Mouse (Mus musculus) liver, embryonic 13.5 days (tissue): ENCODE data around the gene Cpn2. TPM values are rescaled to one million over a fixed set of nuclear protein-coding genes. Genes with fewer than 3 reads are reported as not detected.
A peak's percentile ranks its signal among the peaks of the same experiment; 100 is the strongest.

Experiments
- ATAC-seq: fragments of 200-750 bp; cut with Nextera tagmentation; 2 replicates; pipeline ENCODE4 v1.8.0; 2017; ENCODE audit warnings: low read depth, mild to moderate bottlenecking, moderate number of reproducible peaks, moderate library complexity
- DNase-seq: peaks from one replicate; pipeline ENCODE4 v3.0.0; 2022
- H3K27ac ChIP-seq: fragments of 300-500 bp; sonication (generic); 2 replicates; pipeline ENCODE4 v1.5.1; 2015; ENCODE audit warnings: moderate library complexity, mild to moderate bottlenecking, inconsistent platforms
- H3K27me3 ChIP-seq: fragments of 300-500 bp; sonication (generic); 2 replicates; pipeline ENCODE4 v1.6.1; 2015; ENCODE audit warnings: mild to moderate bottlenecking, inconsistent platforms
- H3K36me3 ChIP-seq: fragments of 300-500 bp; sonication (generic); 2 replicates; pipeline ENCODE4 v1.6.1; 2015; ENCODE audit warnings: mild to moderate bottlenecking, inconsistent platforms
- H3K4me1 ChIP-seq: fragments of 300-500 bp; sonication (generic); replicated peaks from 2 replicates; pipeline ENCODE4 v1.6.1; 2015; ENCODE audit warnings: inconsistent platforms
- H3K4me2 ChIP-seq: fragments of 300-500 bp; sonication (generic); 2 replicates; pipeline ENCODE4 v1.6.1; 2015; ENCODE audit warnings: inconsistent platforms, mild to moderate bottlenecking, moderate library complexity
- H3K4me3 ChIP-seq: fragments of 300-500 bp; sonication (generic); replicated peaks from 2 replicates; pipeline ENCODE4 v1.5.1; 2015; ENCODE audit warnings: mild to moderate bottlenecking, inconsistent platforms
- H3K9ac ChIP-seq: fragments of 300-500 bp; sonication (generic); 2 replicates; pipeline ENCODE4 v1.6.1; 2015; ENCODE audit warnings: mild to moderate bottlenecking, inconsistent platforms
- H3K9me3 ChIP-seq: fragments of 300-500 bp; sonication (generic); replicated peaks from 2 replicates; pipeline ENCODE4 v1.6.1; 2016; ENCODE audit warnings: inconsistent platforms
- WGBS: fragments of 180-500 bp; shearing (Covaris S2); methylation state at CpG from one replicate; pipeline ENCODE4 v1.1.7; 2015; ENCODE audit not compliant: insufficient replicate concordance; 5-methylcytosine and 5-hydroxymethylcytosine counted together
- polyA plus RNA-seq: library from polyadenylated mRNA; unstranded; fragments of >200 nt; fragmentation: Nextera tagmentation; extraction: Ambion mirVana; gene quantifications from 2 replicates; pipeline ENCODE4 v1.2.1, GENCODE M21; 2015

Gene Cpn2
- polyA plus RNA-seq, 1 experiment from 2014 or later: 1.7 TPM

DNA sequence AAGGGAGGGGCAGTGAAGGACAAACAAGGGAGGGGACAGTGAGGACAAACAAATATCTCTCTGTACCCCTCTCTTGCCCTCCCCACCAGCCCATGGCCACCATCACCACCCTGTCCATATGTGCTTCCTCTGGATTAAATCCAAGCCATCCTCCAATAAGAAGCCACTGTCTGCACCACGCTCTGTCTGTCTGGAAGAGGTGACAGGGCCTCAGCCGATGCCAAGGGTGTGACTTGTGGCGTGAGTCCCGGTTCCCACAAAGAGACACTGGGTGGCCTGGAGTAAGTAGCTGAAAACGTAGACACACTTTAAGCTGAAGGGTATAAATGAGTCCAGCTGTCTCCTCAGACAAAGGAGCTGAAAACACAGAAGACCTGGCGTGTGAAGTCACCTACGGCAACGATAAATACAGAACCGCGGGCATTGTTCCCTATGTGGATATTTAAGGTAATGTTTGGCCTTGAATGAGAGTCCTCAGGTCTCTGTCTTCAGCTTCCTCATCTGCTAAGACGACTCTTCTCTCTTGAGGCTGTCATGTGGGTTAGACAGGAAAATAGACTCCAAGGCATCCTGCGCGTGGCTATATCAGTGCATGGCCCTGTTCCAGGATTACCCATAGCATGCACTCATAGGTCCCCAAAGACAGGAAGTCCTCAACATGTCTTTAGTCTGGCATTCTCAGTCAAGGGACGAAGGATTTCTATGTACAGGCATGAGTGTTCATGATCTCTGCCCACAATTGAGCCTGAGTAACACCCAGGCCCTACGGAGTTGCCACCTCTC lies 8.4 kb upstream of the Cpn2 start:
- H3K4me3 ChIP-seq: no peak overlapping the region
- no peaks in the 10 kb centered on the region for H3K9me3 ChIP-seq
- no peak overlapping the region for H3K27ac ChIP-seq
- H3K4me2 ChIP-seq: no peak overlapping the region
- H3K9ac ChIP-seq: no peak overlapping the region
- H3K27me3 ChIP-seq: no peaks in the 10 kb centered on the region; the same call in 1 of the 2 replicates
- WGBS: 62% methylated on average over 15 of the region's 15 CpGs
- H3K4me1 ChIP-seq: no peaks in the 10 kb centered on the region
- DNase-seq (no peak), ATAC-seq (no peak)
- no peaks in the 10 kb centered on the region for H3K36me3 ChIP-seq

DNA sequence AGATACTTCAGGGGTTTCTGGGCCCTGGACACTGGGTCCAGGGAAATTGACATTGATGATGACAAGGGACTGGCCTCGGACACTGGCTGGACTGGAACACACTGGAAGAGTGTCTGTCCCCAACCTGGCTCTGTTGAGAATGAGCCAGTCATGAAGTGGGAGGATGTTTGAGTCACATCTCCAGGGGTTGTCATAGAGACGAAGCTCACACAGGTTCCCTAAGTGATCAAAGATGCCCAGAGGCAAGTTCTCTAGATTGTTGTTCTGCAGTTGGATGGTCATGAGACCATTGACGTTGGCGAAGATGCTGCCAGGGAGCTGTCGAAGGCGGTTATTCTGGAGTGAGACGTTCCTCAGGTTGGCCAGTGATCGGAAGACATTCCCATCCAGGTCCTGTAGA lies 5.8 kb upstream of the Cpn2 start:
- 75% methylated on average over 8 of the region's 8 CpGs for WGBS

DNA sequence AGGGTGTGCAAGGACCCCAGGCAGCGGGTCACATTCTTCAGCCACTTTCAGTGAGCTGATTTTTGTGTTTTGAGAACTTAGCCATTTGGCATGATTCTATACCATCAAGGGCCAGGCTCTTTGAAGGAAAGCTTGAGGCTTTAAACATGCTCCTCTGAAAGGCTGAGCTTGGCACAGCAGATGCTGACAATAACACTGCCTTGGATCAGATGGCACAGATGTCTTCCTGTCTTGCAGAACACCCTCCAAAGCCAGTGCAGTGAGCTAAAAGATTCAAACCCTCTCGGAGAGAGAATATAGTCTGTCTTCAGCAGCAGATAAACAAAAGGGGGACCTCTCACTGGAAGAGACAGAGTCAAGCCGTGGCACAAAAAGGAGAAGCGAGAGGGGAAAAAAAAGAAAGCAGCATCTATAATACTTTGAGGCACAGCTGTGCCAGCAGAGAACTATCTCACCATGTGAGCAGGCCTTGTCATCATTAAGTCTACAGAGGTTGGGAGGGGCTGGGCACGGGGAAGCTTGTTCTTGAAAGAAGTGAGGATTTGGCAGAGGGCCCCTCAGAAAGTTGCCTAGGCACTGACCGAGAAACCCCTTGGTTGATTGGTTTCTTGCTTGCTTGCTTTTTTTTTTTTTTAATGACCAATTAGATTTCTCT lies 4.8 kb upstream of the Cpn2 start:
- H3K4me1 ChIP-seq: no peaks in the 10 kb centered on the region
- H3K4me2 ChIP-seq: no peak overlapping the region
- H3K9me3 ChIP-seq: no peaks in the 10 kb centered on the region
- ATAC-seq (no peak), DNase-seq (no peak)
- 51% methylated on average over 6 of the region's 6 CpGs for WGBS
- no peaks in the 10 kb centered on the region for H3K36me3 ChIP-seq
- no peak overlapping the region for H3K9ac ChIP-seq
- H3K4me3 ChIP-seq: no peak overlapping the region
- no peak overlapping the region for H3K27ac ChIP-seq
- H3K27me3 ChIP-seq: no peaks in the 10 kb centered on the region; the same call in 1 of the 2 replicates

More for the DNA sequence above, 5.8 kb upstream of the Cpn2 start:
- DNase-seq (no peak), ATAC-seq (no peak)
- Histone ChIP-seq H3K4me2 (no peak overlapping the region), H3K27ac (no peak overlapping the region), H3K9ac (no peak overlapping the region), H3K27me3 (no peaks in the 10 kb centered on the region; the same call in 1 of the 2 replicates), H3K36me3 (no peaks in the 10 kb centered on the region), H3K4me1 (no peaks in the 10 kb centered on the region), H3K9me3 (no peaks in the 10 kb centered on the region), H3K4me3 (no peak overlapping the region)

DNA sequence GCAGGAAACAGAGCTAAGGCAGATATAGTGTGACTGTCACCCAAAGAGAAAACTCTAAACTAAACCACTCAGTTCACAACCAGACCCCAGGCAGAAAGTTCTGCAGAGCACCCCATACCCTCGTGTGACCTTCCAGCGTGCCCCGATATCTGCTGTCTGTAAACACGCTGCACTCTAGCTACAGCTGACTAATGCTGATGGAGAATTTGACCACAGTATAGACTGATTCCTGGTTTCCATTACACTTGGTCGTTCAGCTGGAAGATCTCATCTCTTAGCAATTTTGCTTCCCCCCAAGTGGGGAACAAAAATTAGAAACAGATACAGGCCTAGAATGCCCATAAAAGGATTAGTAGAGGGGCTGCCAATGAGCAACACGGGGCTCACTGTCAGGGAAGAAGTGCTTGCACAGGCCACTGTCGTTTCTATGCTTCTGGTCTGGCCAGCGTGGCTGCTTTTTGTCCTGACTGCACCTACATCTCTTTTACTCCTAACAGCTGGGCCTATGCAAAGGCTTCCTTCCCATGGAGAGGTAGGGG lies 4.0 kb upstream of the Cpn2 start:
- Histone ChIP-seq H3K4me3 (no peak overlapping the region), H3K36me3 (no peaks in the 10 kb centered on the region), H3K4me1 (no peaks in the 10 kb centered on the region), H3K27ac (no peak overlapping the region), H3K4me2 (no peak overlapping the region), H3K9me3 (no peaks in the 10 kb centered on the region), H3K27me3 (no peaks in the 10 kb centered on the region; the same call in 1 of the 2 replicates), H3K9ac (no peak overlapping the region)
- ATAC-seq (no peak), DNase-seq (no peak)
- 57% methylated on average over 8 of the region's 8 CpGs for WGBS

DNA sequence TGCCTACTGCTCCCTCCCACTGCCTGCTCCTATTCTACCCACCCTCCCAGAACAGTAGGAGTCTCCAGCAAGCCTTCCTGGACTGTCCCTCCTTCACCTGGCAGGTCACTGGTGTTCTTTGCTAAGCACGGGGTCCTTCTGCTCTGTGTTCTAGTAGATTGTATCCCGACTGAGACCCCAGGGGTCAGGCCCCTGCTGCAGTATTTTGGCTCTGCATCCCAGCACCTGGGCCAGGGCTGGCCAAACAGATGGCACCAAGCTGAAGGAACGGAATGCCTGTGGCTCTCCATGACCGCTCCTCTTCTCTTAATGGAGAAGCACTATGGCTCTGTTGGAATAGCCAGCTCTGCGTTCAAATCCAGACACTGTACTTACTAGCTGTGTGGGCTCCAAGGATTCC lies 738 bp downstream of the Cpn2 start:
- Histone ChIP-seq H3K27me3 (no peaks in the 10 kb centered on the region), H3K4me3 (peak overlapping the region; percentile 42), H3K4me1 (0 out of 2 replicates have a peak, but pooled peaks cover 8% of the 10 kb centered on the region), H3K27ac (no peak overlapping the region), H3K36me3 (no peaks in the 10 kb centered on the region), H3K9me3 (no peaks in the 10 kb centered on the region), H3K9ac (no peak overlapping the region), H3K4me2 (peak overlapping the region; percentile 42)
- WGBS: 73% methylated on average over 5 of the region's 5 CpGs
- DNase-seq: no peak
- ATAC-seq: no peak

DNA sequence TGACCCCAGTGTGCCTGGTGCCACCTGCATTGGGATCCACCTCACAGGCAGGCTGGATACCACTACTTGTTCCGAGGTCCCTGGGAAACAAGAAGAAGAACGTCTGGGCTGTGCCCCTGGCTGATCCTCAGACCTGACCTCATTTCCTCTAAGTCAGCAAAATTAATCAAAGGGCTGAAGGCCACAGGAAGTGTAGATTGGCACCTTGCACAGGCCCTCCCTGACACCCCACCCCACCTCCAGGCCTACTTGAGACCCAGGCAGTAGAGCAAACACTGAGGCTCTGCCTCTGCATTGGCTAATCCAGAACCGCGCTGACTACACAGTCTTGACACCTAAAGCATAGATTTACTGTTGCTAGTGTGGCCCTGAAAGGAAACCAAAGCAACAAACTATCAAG lies 1.7 kb downstream of the Cpn2 start:
- Histone ChIP-seq H3K4me3 (no peak overlapping the region), H3K9me3 (no peaks in the 10 kb centered on the region), H3K36me3 (no peaks in the 10 kb centered on the region), H3K4me1 (0 out of 2 replicates have a peak, but pooled peaks cover 8% of the 10 kb centered on the region), H3K4me2 (peak overlapping the region; percentile 23; the same call in 1 of the 2 replicates), H3K27me3 (no peaks in the 10 kb centered on the region), H3K9ac (no peak overlapping the region), H3K27ac (no peak overlapping the region)
- 35% methylated on average over 4 of the region's 4 CpGs for WGBS
- no peak for ATAC-seq
- DNase-seq: no peak

DNA sequence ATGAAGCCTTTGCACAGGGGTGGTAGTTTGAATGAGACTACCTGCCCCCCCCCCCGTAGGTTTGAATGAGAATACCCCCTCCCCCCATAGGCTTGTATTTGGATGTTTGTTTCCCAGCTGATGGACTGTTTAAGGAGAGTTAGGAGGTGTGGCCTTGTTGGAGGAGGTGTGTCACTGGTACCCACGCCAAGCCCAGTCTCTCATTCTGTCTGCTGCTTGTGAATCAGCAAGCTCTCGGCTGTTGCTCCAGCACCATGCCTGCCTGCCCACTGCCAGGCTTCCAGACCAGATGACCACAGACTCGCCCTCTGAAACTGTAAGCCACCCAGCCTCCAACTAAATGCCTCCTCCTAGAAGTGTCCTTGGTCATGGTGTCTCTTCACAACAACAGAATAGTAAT lies 4.1 kb downstream of the Cpn2 start:
- no peak overlapping the region for H3K4me3 ChIP-seq
- peaks cover 12% of the 10 kb centered on the region for H3K4me1 ChIP-seq
- ATAC-seq: no peak
- no peak overlapping the region for H3K9ac ChIP-seq
- no peaks in the 10 kb centered on the region for H3K27me3 ChIP-seq
- H3K9me3 ChIP-seq: no peaks in the 10 kb centered on the region
- 44% methylated on average over 4 of the region's 4 CpGs for WGBS
- no peak overlapping the region for H3K27ac ChIP-seq
- no peak for DNase-seq
- 0 out of 2 replicates have a peak, but pooled peaks cover 3% of the 10 kb centered on the region for H3K36me3 ChIP-seq
- no peak overlapping the region for H3K4me2 ChIP-seq

DNA sequence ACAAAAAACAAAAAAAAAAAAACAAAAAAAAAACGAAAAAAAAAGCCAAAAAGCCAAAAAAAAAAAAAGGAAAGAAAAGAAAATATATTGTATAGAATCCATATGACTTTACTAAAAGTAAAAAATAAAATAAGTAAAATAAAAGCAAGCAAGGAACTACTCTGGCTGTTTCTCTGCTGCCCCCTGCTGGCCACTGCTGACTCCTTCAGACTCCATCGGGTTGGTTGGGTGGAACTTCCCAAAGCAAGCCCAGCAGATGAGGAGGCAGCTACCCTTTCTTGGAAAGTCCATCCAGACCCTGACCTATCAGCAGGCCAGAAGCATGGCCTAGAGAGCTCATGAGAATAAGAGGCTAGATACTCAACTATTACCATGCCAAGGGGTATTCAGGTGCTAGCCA lies 4.6 kb downstream of the Cpn2 start:
- H3K9ac ChIP-seq: no peak overlapping the region
- peaks cover 17% of the 10 kb centered on the region for H3K4me1 ChIP-seq
- H3K27me3 ChIP-seq: no peaks in the 10 kb centered on the region
- ATAC-seq (no peak), DNase-seq (peak; percentile 31)
- H3K4me3 ChIP-seq: no peak overlapping the region
- no peak overlapping the region for H3K27ac ChIP-seq
- 0 out of 2 replicates have a peak, but pooled peaks cover 3% of the 10 kb centered on the region for H3K36me3 ChIP-seq
- 6% methylated on average over 2 of the region's 2 CpGs for WGBS
- H3K4me2 ChIP-seq: no peak overlapping the region
- no peaks in the 10 kb centered on the region for H3K9me3 ChIP-seq

DNA sequence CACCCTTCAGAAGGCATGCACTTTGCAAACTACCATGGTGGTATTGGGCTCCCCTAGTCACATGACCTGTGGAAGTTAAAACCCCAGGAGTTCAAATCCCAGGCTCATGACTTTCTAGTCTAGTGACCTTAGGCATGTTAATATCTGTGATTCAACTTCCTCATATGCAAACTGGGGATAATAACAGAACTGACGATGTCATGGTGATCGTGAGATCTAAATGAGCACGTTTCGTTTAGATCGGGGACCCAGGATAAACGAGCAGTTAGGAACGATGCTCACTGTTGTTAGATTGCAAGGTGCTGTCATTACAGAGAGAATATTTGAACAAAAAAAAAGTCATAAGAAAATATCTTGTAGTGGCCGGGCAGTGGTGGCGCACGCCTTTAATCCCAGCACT lies 5.1 kb downstream of the Cpn2 start:
- ATAC-seq (no peak), DNase-seq (no peak)
- H3K36me3 ChIP-seq: 0 out of 2 replicates have a peak, but pooled peaks cover 3% of the 10 kb centered on the region
- peaks cover 21% of the 10 kb centered on the region for H3K4me1 ChIP-seq
- H3K4me3 ChIP-seq: no peak overlapping the region
- H3K9ac ChIP-seq: no peak overlapping the region
- H3K4me2 ChIP-seq: no peak overlapping the region
- no peaks in the 10 kb centered on the region for H3K27me3 ChIP-seq
- WGBS: 68% methylated on average over 10 of the region's 10 CpGs
- no peak overlapping the region for H3K27ac ChIP-seq
- H3K9me3 ChIP-seq: no peaks in the 10 kb centered on the region

DNA sequence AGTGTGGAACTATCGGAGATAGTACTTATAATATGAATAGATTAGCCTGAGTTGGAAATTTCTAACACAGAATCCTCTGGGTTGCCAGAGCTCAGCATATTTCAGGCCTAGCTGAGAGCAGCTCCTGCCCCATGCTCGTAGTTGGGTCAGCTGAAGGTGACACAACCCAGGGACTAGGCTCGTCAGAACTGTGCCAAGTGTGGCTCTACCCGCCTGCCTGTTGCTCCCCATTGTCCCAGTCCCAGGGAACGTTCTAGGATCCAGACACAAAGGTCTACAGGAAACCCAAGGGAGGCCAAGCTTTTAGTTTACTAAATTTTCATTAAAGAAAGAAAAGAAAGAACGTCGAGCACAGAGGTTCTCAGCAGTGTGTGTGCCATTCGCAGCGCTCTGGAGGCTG lies 6.0 kb downstream of the Cpn2 start:
- no peak overlapping the region for H3K4me3 ChIP-seq
- WGBS: 73% methylated on average over 9 of the region's 9 CpGs
- ATAC-seq: no peak
- H3K9me3 ChIP-seq: no peaks in the 10 kb centered on the region
- H3K27me3 ChIP-seq: no peaks in the 10 kb centered on the region
- H3K36me3 ChIP-seq: 0 out of 2 replicates have a peak, but pooled peaks cover 3% of the 10 kb centered on the region
- peaks cover 21% of the 10 kb centered on the region for H3K4me1 ChIP-seq
- no peak overlapping the region for H3K27ac ChIP-seq
- no peak overlapping the region for H3K4me2 ChIP-seq
- no peak for DNase-seq
- no peak overlapping the region for H3K9ac ChIP-seq

DNA sequence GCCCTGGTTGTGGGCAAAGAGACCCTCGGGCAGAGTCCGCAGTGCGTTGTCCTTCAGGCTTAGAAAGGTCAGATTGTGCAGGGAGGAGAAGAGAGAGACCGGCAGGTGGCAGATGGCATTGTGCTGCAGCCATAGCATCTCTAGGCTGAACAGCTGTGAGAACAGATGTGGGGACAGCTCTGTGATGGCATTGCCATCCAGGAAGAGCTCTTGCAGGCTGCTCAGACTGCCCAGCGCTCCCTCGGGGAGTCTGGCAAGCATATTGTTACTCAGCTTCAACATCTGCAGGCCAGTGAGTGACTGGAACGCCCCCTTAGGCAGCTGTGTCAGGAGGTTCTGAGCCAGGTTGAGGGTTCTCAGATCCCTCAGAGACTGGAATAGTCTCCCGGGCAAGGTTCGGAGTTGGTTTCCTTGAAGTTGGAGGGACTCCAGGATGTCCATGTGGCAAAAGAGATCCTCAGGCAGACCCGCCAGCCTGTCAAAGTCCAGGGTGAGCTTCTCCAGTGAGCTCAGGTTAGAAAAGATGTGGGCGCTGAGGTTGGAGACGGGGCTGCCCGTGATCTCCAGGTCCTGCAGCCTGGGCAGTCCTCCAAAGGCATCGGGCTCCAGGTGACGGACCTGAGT lies 7.2 kb downstream of the Cpn2 start:
- Histone ChIP-seq H3K4me1 (peaks cover 16% of the 10 kb centered on the region), H3K4me3 (no peak overlapping the region), H3K36me3 (0 out of 2 replicates have a peak, but pooled peaks cover 3% of the 10 kb centered on the region), H3K4me2 (no peak overlapping the region), H3K27me3 (no peaks in the 10 kb centered on the region), H3K27ac (no peak overlapping the region), H3K9me3 (no peaks in the 10 kb centered on the region), H3K9ac (no peak overlapping the region)
- 72% methylated on average over 15 of the region's 15 CpGs for WGBS
- ATAC-seq (no peak), DNase-seq (no peak)
